Mouse (Mus musculus) CH12.LX (cell line): ENCODE data around the gene Unc13b. TPM values are rescaled to one million over a fixed set of nuclear protein-coding genes. Genes with fewer than 3 reads are reported as not detected.

Experiments
- DNase-seq: peaks from one replicate; pipeline ENCODE4 v3.0.0-alpha.2; 2013; ENCODE audit errors: extremely low read depth
- H3K27ac ChIP-seq: 2 replicates; pipeline ENCODE4 v1.5.1; 2012; ENCODE audit warnings: low read depth, mild to moderate bottlenecking, control low read depth, moderate library complexity; ENCODE audit not compliant: insufficient read depth
- H3K27me3 ChIP-seq: replicated peaks from 2 replicates; pipeline ENCODE3; 2012; ENCODE audit warnings: inconsistent platforms
- H3K36me3 ChIP-seq, 2 experiments: replicated peaks in 1 of 2; 2 replicates each; pipeline versions ENCODE3 to v1.6.1; 2012; ENCODE audit warnings: inconsistent platforms in 1 of 2, low read length in 1 of 2, mild to moderate bottlenecking in 1 of 2, mixed read lengths in 1 of 2, moderate library complexity in 1 of 2; ENCODE audit not compliant: control insufficient read depth in 1 of 2, insufficient read depth in 1 of 2
- H3K4me1 ChIP-seq, 2 experiments: 2 replicates each; pipeline ENCODE4 v1.6.1; 2012; ENCODE audit warnings: inconsistent platforms in 1 of 2, moderate library complexity in 1 of 2; ENCODE audit not compliant: insufficient read depth in 2 of 2, control insufficient read depth in 1 of 2
- H3K4me2 ChIP-seq: 2 replicates; pipeline ENCODE4 v1.6.1; 2012; ENCODE audit warnings: low read depth, mild to moderate bottlenecking, control low read depth; ENCODE audit not compliant: poor library complexity, insufficient read depth, severe bottlenecking
- H3K4me3 ChIP-seq, 3 experiments: fragments of 150-350 bp in 1 of 3; sonication (generic) in 1 of 3; replicated peaks in 1 of 3; 2 replicates each; pipeline versions ENCODE3 to v1.5.1; 2011 to 2012; ENCODE audit warnings: low read depth in 2 of 3, low read length in 2 of 3, mild to moderate bottlenecking in 2 of 3, moderate library complexity in 2 of 3, control low read depth in 1 of 3, improper control_type of control experiment in 1 of 3, inconsistent platforms in 1 of 3, mixed read lengths in 1 of 3; ENCODE audit not compliant: poor library complexity in 1 of 3
- H3K79me2 ChIP-seq: replicated peaks from 2 replicates; pipeline ENCODE4 v1.6.1; 2012; ENCODE audit warnings: mild to moderate bottlenecking, moderate library complexity; ENCODE audit not compliant: control insufficient read depth, poor library complexity, insufficient read depth, severe bottlenecking; ENCODE audit errors: extremely low read depth
- H3K9ac ChIP-seq: 2 replicates; pipeline ENCODE4 v1.6.1; 2012; ENCODE audit warnings: low read depth, mild to moderate bottlenecking, control low read depth, moderate library complexity; ENCODE audit not compliant: insufficient read depth
- H3K9me3 ChIP-seq: replicated peaks from 2 replicates; pipeline ENCODE3; 2012; ENCODE audit warnings: low read length, inconsistent platforms, mixed read lengths
- CHD2 ChIP-seq: IDR thresholded peaks from 2 replicates; pipeline ENCODE4 v1.6.1; 2011; ENCODE audit warnings: low read length, improper control_type of control experiment
- CTCF ChIP-seq, 2 experiments: IDR thresholded peaks in 1 of 2; conservative IDR thresholded peaks in 1 of 2; 2 replicates each; pipeline ENCODE4 v1.5.1; 2011 to 2012; ENCODE audit warnings: low read depth in 2 of 2, low read length in 2 of 2, improper control_type of control experiment in 1 of 2, inconsistent platforms in 1 of 2, mild to moderate bottlenecking in 1 of 2, moderate library complexity in 1 of 2
- E2F4 ChIP-seq: IDR thresholded peaks from 2 replicates; pipeline ENCODE4 v1.6.1; 2011; ENCODE audit warnings: low read depth, low read length, improper control_type of control experiment; ENCODE audit not compliant: insufficient replicate concordance
- HCFC1 ChIP-seq: IDR thresholded peaks from 2 replicates; pipeline ENCODE4 v1.6.1; 2012; ENCODE audit warnings: low read depth, mild to moderate bottlenecking, inconsistent platforms, low read length, improper control_type of control experiment
- IRF4 ChIP-seq: IDR thresholded peaks from 2 replicates; pipeline ENCODE4 v1.6.1; 2014; ENCODE audit warnings: low read depth, mild to moderate bottlenecking, inconsistent platforms, low read length, improper control_type of control experiment
- JUND ChIP-seq: conservative IDR thresholded peaks from 2 replicates; pipeline ENCODE4 v1.6.1; 2011; ENCODE audit warnings: low read depth, low read length, improper control_type of control experiment
- MEF2A ChIP-seq: IDR thresholded peaks from 2 replicates; pipeline ENCODE4 v1.6.1; 2014; ENCODE audit warnings: low read depth, mild to moderate bottlenecking, inconsistent platforms, low read length, improper control_type of control experiment, borderline replicate concordance
- USF1 ChIP-seq: IDR thresholded peaks from 2 replicates; pipeline ENCODE4 v1.6.1; 2014; ENCODE audit warnings: low read depth, mild to moderate bottlenecking, inconsistent platforms, low read length, improper control_type of control experiment
- ZNF384 ChIP-seq: IDR thresholded peaks from 2 replicates; pipeline ENCODE4 v1.6.1; 2012; ENCODE audit warnings: low read depth, low read length, improper control_type of control experiment, inconsistent platforms
- dilution Hi-C: fragments of 300-500 bp; cut with MboI; formaldehyde crosslinking; loops from 2 replicates; pipeline ENCODE4 v1.14.3; 2020; ENCODE audit warnings: low sequenced_read_pairs; ENCODE audit not compliant: extremely low pct_unique_long_range_greater_than_20kb, extremely low pct_ligation_motif_present
- in situ Hi-C: fragments of 300-500 bp; cut with MboI; formaldehyde crosslinking; loops from 3 replicates; pipeline ENCODE4 v1.14.3; 2019; ENCODE audit warnings: low sequenced_read_pairs, low pct_ligation_motif_present, low pct_unique_long_range_greater_than_20kb, mixed read lengths
- polyA plus RNA-seq: library from polyadenylated mRNA; unstranded; fragments of >175 nt; gene quantifications from 2 replicates; pipeline ENCODE4 v1.2.1, GENCODE M21; 2012; ENCODE audit warnings: low read depth; ENCODE audit not compliant: insufficient read length
- total RNA-seq, 2 experiments: library from RNA; depleted of rRNA; stranded (reverse); fragments of 300-350 nt in 1 of 2; fragments of >200 nt in 1 of 2; gene quantifications; 2 replicates each; pipeline ENCODE4 v1.2.3; 2012 to 2014

Gene Unc13b
- total and polyA plus RNA-seq, 3 experiments: 0.08 to 0.23 (median 0.19) TPM

DNA sequence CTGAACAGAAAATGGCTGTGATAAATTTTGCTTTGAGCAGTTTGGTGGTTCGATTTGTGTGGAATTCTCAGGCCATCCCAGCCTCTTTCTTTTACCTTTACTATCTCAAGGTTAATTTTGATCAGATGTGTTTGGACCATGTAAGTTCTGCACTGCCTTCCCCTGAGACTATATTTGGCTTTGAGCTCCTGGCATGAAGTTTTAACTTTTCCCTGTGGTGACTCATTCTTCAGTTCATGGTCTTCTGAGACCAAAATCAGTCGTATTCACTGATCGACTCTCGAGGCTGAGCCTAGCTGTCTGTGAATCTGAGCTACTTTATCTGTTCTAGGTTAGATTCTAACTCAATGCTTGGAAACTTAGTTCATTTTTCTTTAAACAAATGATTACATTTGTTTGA lies 187.0 kb downstream of the Unc13b start:
- in situ Hi-C loops (no loop called here), dilution Hi-C loops (no loop called here)
- Histone ChIP-seq H3K79me2 (no peaks in the 10 kb centered on the region), H3K9me3 (no peaks in the 10 kb centered on the region), H3K9ac (no peak overlapping the region), H3K27me3 (peaks cover 22% of the 10 kb centered on the region), H3K4me1 (no peaks in the 10 kb centered on the region), H3K27ac (no peak overlapping the region), H3K4me2 (no peak overlapping the region), H3K4me3 (no peak overlapping the region), H3K36me3 (no peaks in the 10 kb centered on the region)
- no peak for TF ChIP-seq CTCF (conservative IDR thresholded peaks at IDR 0.05 in 1 of 2, IDR thresholded peaks at IDR 0.05 in 1 of 2; ENCODE audit: low read depth in 2 of 2, low read length in 2 of 2)
- DNase-seq: no peak

DNA sequence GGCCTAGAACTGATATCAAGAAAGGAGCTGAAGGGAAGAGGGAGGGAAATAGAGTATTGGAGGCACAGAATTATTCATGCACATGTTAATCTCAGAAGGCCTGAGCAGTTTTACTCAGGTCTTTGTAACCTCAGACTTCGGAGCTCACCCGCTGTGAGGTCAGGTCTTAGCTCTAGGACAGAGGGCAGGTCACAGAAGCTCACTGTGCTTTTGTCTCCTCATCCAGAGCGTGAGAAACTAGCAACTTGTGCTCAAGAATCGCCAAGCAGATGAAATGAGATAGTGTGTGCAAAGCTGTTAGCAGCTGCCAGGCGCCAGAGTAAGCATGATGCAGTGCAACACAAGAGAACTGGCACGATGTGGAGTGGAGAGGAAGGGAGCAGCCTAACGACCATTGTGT lies 189.3 kb downstream of the Unc13b start:
- H3K27ac ChIP-seq: no peak overlapping the region
- in situ Hi-C loops (no loop called here), dilution Hi-C loops (no loop called here)
- no peak overlapping the region for H3K4me3 ChIP-seq
- H3K36me3 ChIP-seq: no peaks in the 10 kb centered on the region
- DNase-seq: no peak
- H3K4me2 ChIP-seq: no peak overlapping the region
- no peaks in the 10 kb centered on the region for H3K9me3 ChIP-seq
- TF ChIP-seq ZNF384 (no peak), IRF4 (no peak), HCFC1 (no peak), CHD2 (no peak)
- H3K9ac ChIP-seq: no peak overlapping the region
- no peaks in the 10 kb centered on the region for H3K4me1 ChIP-seq
- no peaks in the 10 kb centered on the region for H3K79me2 ChIP-seq
- H3K27me3 ChIP-seq: peaks cover 14% of the 10 kb centered on the region

DNA sequence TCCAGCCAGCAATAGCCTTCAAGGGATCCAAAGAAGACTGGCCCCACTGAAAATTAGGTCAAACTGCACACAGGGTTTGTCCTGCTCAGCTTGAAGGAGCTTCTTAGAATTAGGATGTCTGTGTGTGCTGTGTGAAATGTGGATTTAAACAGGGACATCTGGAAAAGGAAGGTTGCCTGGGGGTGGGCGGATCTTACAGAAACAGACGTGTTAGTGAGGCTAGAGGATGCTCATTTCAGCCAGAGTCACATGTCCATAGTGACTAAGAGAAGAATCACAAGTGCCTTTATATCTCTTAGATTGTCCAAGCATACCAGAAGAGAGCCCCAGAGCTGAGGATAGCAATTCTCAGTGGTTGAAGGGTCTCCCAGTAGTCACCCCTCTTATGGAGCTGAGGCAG lies 190.2 kb downstream of the Unc13b start:
- Histone ChIP-seq H3K4me3 (no peak overlapping the region), H3K4me1 (no peaks in the 10 kb centered on the region), H3K9ac (no peak overlapping the region), H3K9me3 (no peaks in the 10 kb centered on the region), H3K79me2 (no peaks in the 10 kb centered on the region), H3K36me3 (no peaks in the 10 kb centered on the region), H3K27me3 (peaks cover 11% of the 10 kb centered on the region), H3K27ac (no peak overlapping the region), H3K4me2 (no peak overlapping the region)
- DNase-seq: no peak
- dilution Hi-C loops (no loop called here), in situ Hi-C loops (no loop called here)
- no peak for TF ChIP-seq CTCF (conservative IDR thresholded peaks at IDR 0.05 in 1 of 2, IDR thresholded peaks at IDR 0.05 in 1 of 2; ENCODE audit: low read depth in 2 of 2, low read length in 2 of 2)
- TF ChIP-seq USF1: no peak
- TF ChIP-seq E2F4: no peak
- no peak for TF ChIP-seq MEF2A
- TF ChIP-seq HCFC1: no peak
- TF ChIP-seq JUND: no peak
